Mouse (Mus musculus) cerebellum, adult 2 months (tissue): ENCODE results near the gene Fam110c. TPM values are rescaled to one million over a fixed set of nuclear protein-coding genes. Genes with fewer than 3 reads are reported as not detected.

ENCODE experiments used
- DNase-seq, 2 experiments: peaks; one replicate each; pipeline ENCODE4 v3.0.0; 2021
- H3K27ac ChIP-seq: fragments of 200-500 bp; 2 replicates; pipeline ENCODE4 v1.5.1; 2012; ENCODE audit warnings: low read length, control low read depth, inconsistent platforms; ENCODE audit not compliant: insufficient read depth
- H3K27me3 ChIP-seq: fragments of 200-500 bp; 2 replicates; pipeline ENCODE4 v1.6.1; 2012; ENCODE audit warnings: inconsistent platforms, mild to moderate bottlenecking, low read length, moderate library complexity; ENCODE audit not compliant: control insufficient read depth, insufficient read depth
- H3K4me1 ChIP-seq: fragments of 200-500 bp; 2 replicates; pipeline ENCODE4 v1.6.1; 2011; ENCODE audit warnings: low read length; ENCODE audit not compliant: control insufficient read depth, insufficient read depth
- H3K4me3 ChIP-seq: fragments of 200-500 bp; replicated peaks from 2 replicates; pipeline ENCODE3; 2011; ENCODE audit warnings: mild to moderate bottlenecking, low read depth, low read length, control low read depth; ENCODE audit not compliant: insufficient read depth
- CTCF ChIP-seq: fragments of 200-500 bp; IDR thresholded peaks from 2 replicates; pipeline ENCODE4 v1.5.1; 2011; ENCODE audit warnings: low read depth, mild to moderate bottlenecking, control low read depth, low read length, moderate library complexity, borderline replicate concordance; ENCODE audit not compliant: insufficient read depth
- POLR2A ChIP-seq: fragments of 200-500 bp; IDR thresholded peaks from 2 replicates; pipeline ENCODE4 v1.6.1; 2011; ENCODE audit warnings: low read length, control low read depth, borderline replicate concordance; ENCODE audit not compliant: insufficient read depth
- WGBS: fragments of 180-500 bp; shearing (Covaris S2); methylation state at CpG from one replicate; pipeline ENCODE4 v1.1.7; 2018; 5-methylcytosine and 5-hydroxymethylcytosine counted together
- polyA plus RNA-seq: library from polyadenylated mRNA; depleted of rRNA; stranded (reverse); fragments of >200 nt; gene quantifications from 2 replicates; pipeline ENCODE4 v1.2.3, GENCODE M21; 2012

The Fam110c gene
- polyA plus RNA-seq, 1 experiment, result 0.15 TPM

- Histone ChIP-seq H3K4me3 (peak overlapping the region; percentile 31), H3K4me1 (0 out of 2 replicates have a peak, but pooled peaks cover 4% of the 10 kb centered on the region), H3K27ac (no peak overlapping the region), H3K27me3 (peaks cover 1% of the 10 kb centered on the region; the same call in 1 of the 2 replicates)
- peak in 1 of 2 experiments; percentile 24 for DNase-seq
- TF ChIP-seq CTCF (no peak), POLR2A (no peak)
- 5% methylated on average over 24 of the region's 24 CpGs for WGBS
Measured at GRCm38 (mm10) chr12:31074839-31075538, 1.3 kb downstream of the Fam110c start.

GRCm38 (mm10) chr12:31077020-31077419 is 3.4 kb downstream of the Fam110c start:
- DNase-seq, result no peak
- Histone ChIP-seq H3K27me3 (peaks cover 1% of the 10 kb centered on the region; the same call in 1 of the 2 replicates), H3K4me1 (0 out of 2 replicates have a peak, but pooled peaks cover 4% of the 10 kb centered on the region), H3K4me3 (no peak overlapping the region), H3K27ac (no peak overlapping the region)
- 79% methylated on average over 7 of the region's 7 CpGs for WGBS
- TF ChIP-seq POLR2A (no peak), CTCF (no peak)

GRCm38 (mm10) chr12:31078030-31078429 is 4.4 kb downstream of the Fam110c start:
- no peak overlapping the region for H3K4me3 ChIP-seq
- TF ChIP-seq POLR2A (no peak), CTCF (no peak)
- 0 out of 2 replicates have a peak, but pooled peaks cover 4% of the 10 kb centered on the region for H3K4me1 ChIP-seq
- WGBS, result 70% methylated on average over 4 of the region's 4 CpGs
- H3K27me3 ChIP-seq, result peaks cover 1% of the 10 kb centered on the region; the same call in 1 of the 2 replicates
- DNase-seq, result no peak
- H3K27ac ChIP-seq, result no peak overlapping the region

- 64% methylated on average over 6 of the region's 6 CpGs for WGBS
- TF ChIP-seq POLR2A (no peak), CTCF (no peak)
- Histone ChIP-seq H3K27me3 (no peaks in the 10 kb centered on the region; the same call in 1 of the 2 replicates), H3K4me3 (no peak overlapping the region), H3K27ac (no peak overlapping the region), H3K4me1 (no peaks in the 10 kb centered on the region)
- DNase-seq, result no peak
Measured at GRCm38 (mm10) chr12:31080352-31080751, 6.7 kb downstream of the Fam110c start.

GRCm38 (mm10) chr12:31080890-31081554 is 7.4 kb downstream of the Fam110c start:
- no peak overlapping the region for H3K27ac ChIP-seq
- no peaks in the 10 kb centered on the region for H3K4me1 ChIP-seq
- H3K27me3 ChIP-seq, result no peaks in the 10 kb centered on the region; the same call in 1 of the 2 replicates
- H3K4me3 ChIP-seq, result no peak overlapping the region
- 92% methylated on average over 6 of the region's 6 CpGs for WGBS
- no peak for TF ChIP-seq POLR2A
- no peak for TF ChIP-seq CTCF
- DNase-seq, result no peak

- DNase-seq, result no peak
- H3K27ac ChIP-seq, result no peak overlapping the region
Measured at GRCm38 (mm10) chr12:31083007-31083406, 9.3 kb downstream of the Fam110c start.

GRCm38 (mm10) chr12:31083407-31083806 is 9.7 kb downstream of the Fam110c start:
- Histone ChIP-seq H3K27ac (no peak overlapping the region), H3K27me3 (no peaks in the 10 kb centered on the region), H3K4me1 (no peaks in the 10 kb centered on the region), H3K4me3 (no peak overlapping the region)
- 88% methylated on average over 4 of the region's 4 CpGs for WGBS
- TF ChIP-seq POLR2A, result no peak
- no peak for TF ChIP-seq CTCF
- DNase-seq, result no peak

More at GRCm38 (mm10) chr12:31083007-31083406, 9.3 kb downstream of the Fam110c start:
- Histone ChIP-seq H3K4me3 (no peak overlapping the region), H3K27me3 (no peaks in the 10 kb centered on the region), H3K4me1 (no peaks in the 10 kb centered on the region)
- 28% methylated on average over 4 of the region's 4 CpGs for WGBS
- TF ChIP-seq POLR2A (no peak), CTCF (no peak)
